Mouse (Mus musculus): Measurements from ENCODE around the gene Afap1l2.

- TF ChIP-seq CTCF (conservative IDR thresholded peaks at IDR 0.05; ENCODE audit: low read length), result no peak
- TF ChIP-seq POU5F1 (IDR thresholded peaks at IDR 0.05; ENCODE audit: borderline replicate concordance, low read length), result no peak
Observed at GRCm38 (mm10) chr19:57000592-57000991, 7.4 kb downstream of the Afap1l2 start.
